Mouse (Mus musculus): ENCODE data around the gene Alg12.

Gene Alg12

GRCm38 (mm10) chr15:88854969-88855830 lies 36.1 kb upstream of the Alg12 start:
- no peak for DNase-seq

DNA sequence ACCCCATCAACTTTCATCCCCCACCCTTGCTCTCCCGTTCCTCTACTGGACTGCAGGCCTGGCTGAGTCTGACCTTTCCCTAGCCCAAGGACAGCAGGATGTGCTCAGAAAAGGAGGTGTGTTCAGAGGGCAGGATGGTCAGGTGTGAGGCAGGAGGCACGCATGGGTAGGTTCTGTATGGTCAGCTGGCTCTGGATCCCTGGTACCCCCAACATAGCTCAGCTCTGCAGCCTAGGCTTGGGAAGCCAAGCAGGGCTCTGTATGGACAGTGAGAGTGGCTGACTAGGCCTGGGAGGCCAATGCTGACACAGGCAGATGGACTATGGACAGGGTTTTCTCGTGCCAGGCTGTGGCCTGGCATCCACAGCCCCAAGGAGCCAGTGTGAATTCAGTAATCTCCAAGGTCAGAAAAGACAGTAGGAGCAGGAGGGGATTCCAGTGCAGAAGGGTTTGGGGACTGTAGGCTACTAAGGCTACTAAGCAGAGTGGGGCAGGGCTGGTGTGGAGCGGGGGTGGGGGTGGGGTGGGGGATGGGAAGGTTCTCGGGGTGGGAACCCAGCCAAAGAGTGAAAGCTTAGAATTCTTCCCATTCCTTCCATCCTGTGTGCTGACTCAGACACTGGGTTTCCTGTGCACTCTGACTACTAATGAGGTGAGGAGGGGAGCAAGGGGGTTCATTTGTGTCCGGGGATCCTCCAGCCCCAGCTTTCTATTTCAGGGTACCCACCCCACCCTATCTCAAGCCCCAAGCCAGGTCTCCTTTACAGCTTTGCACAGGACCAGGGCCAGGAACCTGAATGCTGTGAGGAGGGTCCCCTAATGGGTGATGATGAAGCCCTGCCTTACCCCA lies 35.2 kb upstream of the Alg12 start:
- DNase-seq = no peak

- DNase-seq = no peak
Measured at GRCm38 (mm10) chr15:88853106-88853505, 34.0 kb upstream of the Alg12 start.

- DNase-seq = no peak
Measured at GRCm38 (mm10) chr15:88851507-88852149, 32.5 kb upstream of the Alg12 start.

GRCm38 (mm10) chr15:88851076-88851475 lies 32.0 kb upstream of the Alg12 start:
- DNase-seq = no peak

GRCm38 (mm10) chr15:88850146-88850826 lies 31.2 kb upstream of the Alg12 start:
- no peak for DNase-seq

- no peak for DNase-seq
Measured at GRCm38 (mm10) chr15:88849621-88850020, 30.5 kb upstream of the Alg12 start.

DNA sequence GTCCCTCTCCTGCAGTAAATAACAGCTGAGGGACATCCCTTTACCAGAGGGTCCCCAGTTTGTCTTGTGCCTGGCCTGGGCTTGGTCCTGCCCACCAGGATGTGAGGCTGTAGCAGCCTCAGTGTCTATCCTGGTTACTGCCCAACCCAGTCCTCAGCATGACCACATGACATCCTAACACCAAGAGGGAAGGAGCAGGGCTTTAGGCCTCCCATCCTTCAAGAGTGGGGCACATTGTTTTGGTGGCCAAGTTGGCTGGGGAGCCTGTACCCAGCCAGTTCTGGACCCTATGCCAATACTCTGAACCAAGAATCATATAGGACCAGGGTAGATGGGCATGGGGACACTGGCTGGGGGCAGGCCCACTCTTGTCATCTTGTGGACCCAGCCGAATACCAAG lies 29.5 kb upstream of the Alg12 start:
- DNase-seq = no peak

GRCm38 (mm10) chr15:88844966-88845365 lies 25.8 kb upstream of the Alg12 start:
- no peak for DNase-seq

- DNase-seq = peak; percentile 49
Measured at GRCm38 (mm10) chr15:88843486-88844097, 24.5 kb upstream of the Alg12 start.

DNA sequence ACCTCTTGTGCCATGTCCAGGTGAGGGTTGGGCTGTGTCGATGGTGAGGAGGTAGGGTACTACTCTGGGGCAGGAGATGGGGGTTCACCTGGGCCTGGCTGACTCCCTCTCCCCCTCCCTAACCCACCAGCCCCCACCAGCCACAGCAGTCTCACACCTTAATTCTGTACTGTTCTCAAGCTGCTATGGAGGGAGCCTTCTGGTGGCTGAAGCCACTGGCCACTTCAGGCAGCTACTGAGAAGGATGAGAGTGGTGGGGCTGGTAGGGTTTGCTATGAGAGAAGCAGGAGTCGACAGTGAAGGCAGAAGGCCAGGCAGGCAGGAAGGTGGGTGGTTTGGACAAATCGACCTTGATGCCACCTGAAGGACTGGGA lies 23.2 kb upstream of the Alg12 start:
- no peak for DNase-seq

DNA sequence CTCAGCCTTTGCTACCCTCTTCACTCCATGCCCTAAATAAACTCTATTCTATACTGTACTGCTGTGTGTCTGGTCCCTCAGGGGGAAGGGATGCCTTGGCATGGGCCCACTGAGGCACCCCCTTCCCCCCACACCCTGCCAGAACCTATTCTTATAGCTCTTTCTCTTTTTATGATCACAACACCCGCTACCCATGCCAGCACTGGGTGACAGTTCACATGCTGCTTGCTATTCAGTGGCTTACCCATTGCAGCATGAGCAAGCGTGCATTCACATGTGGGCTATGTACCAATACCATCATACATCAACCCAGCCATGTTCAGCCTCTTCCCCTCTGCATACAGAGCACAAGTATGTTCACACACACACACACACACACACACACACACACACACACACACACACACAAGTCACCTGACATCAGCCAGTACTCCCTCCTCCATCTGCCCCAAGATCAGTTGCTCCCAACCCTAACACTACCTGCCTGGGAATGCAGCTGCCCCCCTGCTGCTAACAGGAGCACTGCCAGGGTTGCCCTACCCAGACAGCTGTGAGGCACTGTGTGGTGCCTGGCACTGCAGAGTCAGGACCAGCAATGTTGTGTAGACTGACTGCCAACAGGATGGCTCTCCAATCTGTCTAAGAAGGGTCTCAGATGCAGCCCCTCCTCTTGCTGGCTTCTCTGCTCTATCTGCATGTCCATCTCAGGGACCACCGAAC lies 22.6 kb upstream of the Alg12 start:
- no peak for DNase-seq

DNA sequence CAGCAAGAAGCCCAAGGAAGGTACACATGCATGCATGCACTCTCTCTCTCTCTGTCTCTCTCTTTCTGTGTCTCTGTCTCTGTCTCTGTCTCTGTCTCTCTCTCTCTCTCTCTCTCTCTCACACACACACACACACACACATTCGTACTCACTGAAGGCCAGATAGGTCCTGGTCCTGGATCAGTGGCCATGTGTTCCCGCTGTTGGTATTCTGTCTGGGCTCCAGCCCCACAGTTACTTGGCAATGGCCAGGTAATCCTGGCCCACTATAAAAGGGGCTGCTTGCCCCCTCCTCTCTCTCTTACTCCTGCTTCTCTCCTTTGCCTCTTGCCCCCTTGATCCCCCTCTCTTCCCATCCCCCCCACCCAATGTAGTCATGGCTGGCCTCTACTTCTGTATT lies 22.0 kb upstream of the Alg12 start:
- DNase-seq = no peak

GRCm38 (mm10) chr15:88840126-88840525 lies 21.0 kb upstream of the Alg12 start:
- peak; percentile 43 for DNase-seq

- DNase-seq = peak; percentile 62
Measured at GRCm38 (mm10) chr15:88839271-88839670, 20.2 kb upstream of the Alg12 start.

DNA sequence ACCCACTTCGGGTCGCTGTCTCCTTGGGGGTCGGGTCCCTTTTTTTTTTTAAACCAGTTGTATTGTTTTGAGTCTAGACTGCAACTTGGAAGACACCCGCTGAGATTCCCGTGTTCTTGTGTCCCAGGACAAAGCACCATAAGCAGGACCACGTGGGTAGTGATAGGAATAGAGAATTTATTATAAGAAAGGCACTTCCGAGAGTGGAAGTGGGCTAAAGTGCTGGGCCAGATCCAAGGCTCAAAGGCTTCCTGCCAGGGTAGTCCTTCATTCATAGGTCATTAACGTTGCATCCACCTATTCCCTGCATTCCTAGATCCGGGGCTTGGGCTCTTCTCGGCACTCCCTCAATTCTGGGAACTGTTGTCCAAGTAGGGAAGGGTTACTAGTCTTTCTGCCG lies 18.9 kb upstream of the Alg12 start:
- DNase-seq = peak; percentile 34

GRCm38 (mm10) chr15:88837199-88837932 lies 18.2 kb upstream of the Alg12 start:
- peak; percentile 80 for DNase-seq

DNA sequence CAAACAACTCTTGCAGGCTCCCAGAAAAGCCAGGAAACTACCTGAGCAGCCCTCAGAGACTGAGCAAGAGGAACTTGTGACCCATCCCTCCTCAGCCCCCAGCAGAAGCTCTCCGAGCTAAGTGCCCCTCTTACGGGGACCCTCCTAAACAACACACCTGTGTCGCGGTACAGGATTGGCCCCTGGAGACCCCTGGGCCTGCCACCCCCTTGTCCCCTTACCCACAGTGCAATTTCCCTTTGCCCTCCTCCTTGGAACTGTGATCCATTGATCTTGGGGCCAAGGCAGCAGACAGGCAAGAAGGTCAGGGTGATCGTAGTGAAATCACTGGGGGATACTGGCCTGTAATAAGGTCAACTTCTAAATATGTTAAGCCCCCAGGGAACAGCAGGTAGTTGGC lies 17.5 kb upstream of the Alg12 start:
- no peak for DNase-seq

DNA sequence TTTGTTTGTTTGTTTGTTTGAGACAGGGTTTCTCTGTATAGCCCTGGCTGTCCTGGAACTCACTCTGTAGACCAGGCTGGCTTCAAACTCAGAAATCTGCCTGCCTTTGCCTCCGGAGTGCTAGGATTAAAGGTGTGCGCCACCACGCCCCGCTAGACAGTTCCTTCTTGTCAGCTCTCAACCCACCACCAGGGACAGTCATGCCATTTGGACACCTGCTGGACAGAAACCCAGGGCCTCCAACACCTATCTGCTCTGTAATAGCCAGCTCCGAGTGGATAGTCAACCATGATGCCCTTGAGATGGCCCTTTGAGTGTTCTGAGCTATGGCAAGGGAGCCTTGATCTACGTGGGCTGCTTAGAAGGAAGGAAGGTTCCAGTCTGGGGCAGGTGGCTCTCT lies 16.9 kb upstream of the Alg12 start:
- DNase-seq = no peak

GRCm38 (mm10) chr15:88832536-88832935 lies 13.4 kb upstream of the Alg12 start:
- DNase-seq = no peak

DNA sequence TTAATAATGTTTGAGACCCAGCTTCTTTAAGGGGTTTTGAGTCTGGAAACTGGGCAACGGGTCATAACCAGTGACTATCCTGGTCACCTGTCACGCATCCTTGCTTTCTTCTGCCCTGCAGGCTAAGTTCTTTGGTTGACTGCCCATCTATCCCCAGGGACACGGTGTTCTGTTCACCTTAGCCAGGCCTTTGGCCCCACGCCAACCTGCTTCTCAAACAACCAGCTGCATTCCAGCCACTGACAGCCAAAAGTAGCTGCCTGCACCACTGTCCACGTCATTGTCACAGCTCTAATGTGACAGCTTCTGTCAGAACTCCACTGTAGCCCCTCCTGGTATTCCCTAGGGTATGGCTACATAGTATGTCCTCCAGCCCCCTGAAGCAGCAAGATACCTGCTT lies 12.4 kb upstream of the Alg12 start:
- DNase-seq = no peak

Measured in embryo, embryonic 11 days (tissue).